Mouse (Mus musculus): ENCODE data around the gene Jarid2. TPM values are rescaled to one million over a fixed set of nuclear protein-coding genes. Genes with fewer than 3 reads are reported as not detected.
"Not testable (repeated sequence)": the region's sequence is repeated elsewhere in the genome, so short reads cannot be mapped to it uniquely, and the experiment has no call there.

Gene Jarid2
- total RNA-seq, 2 experiments from 2014 or later: 21.5 to 28.2 TPM

DNA sequence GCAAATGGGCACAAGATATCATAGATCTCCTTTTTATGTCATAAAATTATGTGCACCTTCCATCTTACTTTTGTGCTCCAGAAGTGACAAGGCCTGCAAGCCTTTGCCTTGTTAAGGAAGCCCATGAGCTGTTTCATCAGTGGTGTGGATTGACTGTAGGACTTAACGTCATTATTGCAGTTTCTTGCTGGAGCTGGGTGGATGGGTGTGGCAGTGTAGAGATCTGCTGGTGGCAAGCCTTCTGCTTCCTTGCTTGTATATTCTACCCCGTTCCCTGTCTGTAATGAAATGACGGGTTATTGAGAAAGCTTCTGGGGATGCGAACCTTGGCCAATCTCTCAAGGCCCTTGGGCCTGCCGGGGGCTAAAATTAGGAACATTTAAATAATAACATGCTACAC is 99.6 kb downstream of the Jarid2 start:
- intact Hi-C loops (cut with DNase I): no loop called here
- DNase-seq: no peak

DNA sequence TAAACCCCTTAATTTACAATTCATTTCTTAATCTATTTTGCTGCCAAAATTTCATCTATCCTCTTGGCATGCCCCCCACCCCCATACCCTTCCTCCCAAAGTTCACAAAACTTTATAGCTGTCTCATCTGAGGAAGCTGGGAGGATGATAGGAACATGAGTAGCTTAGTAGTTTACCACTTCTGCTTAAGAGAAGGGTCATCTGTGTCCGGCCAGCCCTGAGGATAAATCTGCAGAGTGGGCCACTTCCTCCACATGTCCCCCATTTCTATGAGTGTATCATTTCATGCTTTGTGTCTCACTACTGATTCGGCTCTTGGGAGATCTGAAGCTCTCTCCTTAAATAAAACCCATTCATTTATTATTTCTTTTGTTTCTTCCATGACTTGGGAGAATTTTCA is 102.8 kb downstream of the Jarid2 start:
- DNase-seq: no peak
- intact Hi-C loops (cut with DNase I): loop anchor here (5.0 kb wide), 1 partner anchor 75 kb away; no protein-coding TSS in a partner anchor

DNA sequence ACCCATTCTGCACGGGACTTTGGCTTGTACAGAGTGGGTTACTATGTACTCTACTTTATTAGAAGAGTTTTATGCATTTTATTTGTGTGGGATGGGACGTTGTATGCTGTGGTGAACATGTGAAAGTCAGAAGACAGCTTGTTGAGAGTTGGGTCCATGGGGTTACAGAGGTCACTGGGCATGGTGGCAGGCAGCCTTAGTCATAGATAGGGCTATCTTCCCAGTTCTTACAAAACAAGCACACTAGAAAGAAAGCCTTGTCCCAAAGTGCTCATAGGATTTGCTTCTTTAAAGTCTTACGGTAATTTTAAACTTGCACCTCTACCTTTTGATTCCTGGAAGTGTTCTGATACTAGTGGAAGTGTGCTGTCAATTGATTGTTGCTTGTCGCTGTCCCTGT is 103.6 kb downstream of the Jarid2 start:
- intact Hi-C loops (cut with DNase I): loop anchor here (5.0 kb wide), 1 partner anchor 76 kb away; no protein-coding TSS in a partner anchor
- no peak for DNase-seq

DNA sequence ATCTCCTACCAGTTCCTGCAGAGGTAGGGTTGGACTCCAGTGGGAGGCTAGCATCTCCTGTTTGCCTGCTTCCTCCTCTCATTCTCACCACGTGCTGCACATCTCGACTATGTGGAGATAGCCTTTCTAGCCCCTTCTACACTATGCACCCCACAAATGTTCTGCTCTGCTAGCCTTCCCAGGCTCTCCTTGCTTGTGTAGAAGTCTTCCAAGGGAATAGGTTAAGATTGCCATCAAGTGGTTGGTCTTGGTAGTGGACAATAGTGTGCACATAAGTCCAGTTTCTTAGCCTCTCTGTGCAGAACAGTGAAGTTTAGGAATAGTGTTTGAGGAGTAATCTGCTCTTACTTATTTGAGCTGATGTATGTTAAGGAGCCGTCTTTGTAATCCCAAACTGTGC is 104.1 kb downstream of the Jarid2 start:
- intact Hi-C loops (cut with DNase I): loop anchor here (5.0 kb wide), 1 partner anchor 76 kb away; no protein-coding TSS in a partner anchor
- DNase-seq: peak in 1 of 2 experiments; percentile 22

DNA sequence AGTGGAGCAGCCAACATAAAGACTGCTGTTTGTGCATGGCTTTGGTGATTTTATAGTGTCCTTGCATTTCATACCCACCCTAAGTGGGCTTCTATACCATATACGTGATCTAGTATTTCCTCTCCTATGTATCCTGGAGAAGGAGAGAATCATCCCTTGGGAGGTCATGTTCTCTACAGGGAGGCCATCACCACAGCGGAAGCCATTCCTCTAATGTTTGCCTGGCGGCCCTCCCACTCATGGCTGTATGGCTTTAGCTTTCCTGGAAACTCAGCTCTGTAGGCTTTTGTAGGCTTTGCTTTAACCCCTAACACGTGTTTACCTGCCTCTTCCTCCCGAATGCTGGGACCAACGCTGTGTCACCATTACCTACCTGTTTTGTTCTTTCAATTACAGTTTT is 108.2 kb downstream of the Jarid2 start:
- intact Hi-C loops (cut with DNase I): no loop called here
- no peak for DNase-seq

DNA sequence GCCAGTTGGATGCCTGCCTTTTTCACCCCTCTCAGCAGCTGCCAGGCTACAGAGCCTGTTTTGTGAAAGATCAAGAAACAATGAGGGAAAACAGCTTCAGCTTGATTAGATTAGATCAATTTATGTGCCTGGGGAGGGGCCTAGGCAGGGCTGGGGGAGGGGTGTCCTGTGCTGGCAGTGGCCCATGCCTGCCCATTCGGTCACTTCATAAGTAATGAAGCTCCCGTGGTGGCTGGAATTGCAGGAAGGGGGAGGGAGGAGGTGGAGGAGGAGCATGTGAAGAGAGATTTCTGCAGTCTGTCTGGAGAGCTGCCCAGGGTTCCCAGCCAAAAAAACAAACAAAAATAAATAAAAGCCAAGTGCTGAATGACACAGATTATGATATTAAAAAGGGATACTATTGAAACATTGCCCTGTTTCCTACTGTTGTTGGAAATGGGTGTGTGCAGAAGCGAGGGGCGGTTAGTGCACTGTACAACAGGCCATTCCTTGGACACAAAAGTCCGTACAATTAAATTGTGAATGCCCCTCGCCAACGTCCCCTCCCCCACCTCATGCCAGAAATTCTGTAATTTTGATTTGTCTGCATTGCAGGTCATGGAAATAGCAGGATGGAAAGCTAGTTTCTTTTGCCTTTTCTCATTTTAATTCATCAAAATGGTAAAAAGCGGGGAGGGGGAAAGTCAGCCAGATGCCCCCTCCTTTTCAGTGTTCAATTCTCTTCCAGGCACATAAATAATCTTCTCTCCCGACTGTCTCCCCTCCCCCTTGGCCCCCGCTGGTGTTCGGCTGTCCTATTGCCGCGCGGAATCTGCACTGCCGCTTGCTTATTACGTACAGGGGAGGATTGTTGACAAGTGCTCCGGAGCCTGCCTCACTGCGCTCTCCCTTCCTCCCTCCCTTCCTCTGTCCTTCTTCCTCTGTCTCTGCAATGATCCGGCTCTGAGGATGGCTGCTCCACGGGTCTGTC is 110.9 kb downstream of the Jarid2 start:
- intact Hi-C loops (cut with DNase I): no loop called here
- peak; percentile 62 to 72 for DNase-seq

DNA sequence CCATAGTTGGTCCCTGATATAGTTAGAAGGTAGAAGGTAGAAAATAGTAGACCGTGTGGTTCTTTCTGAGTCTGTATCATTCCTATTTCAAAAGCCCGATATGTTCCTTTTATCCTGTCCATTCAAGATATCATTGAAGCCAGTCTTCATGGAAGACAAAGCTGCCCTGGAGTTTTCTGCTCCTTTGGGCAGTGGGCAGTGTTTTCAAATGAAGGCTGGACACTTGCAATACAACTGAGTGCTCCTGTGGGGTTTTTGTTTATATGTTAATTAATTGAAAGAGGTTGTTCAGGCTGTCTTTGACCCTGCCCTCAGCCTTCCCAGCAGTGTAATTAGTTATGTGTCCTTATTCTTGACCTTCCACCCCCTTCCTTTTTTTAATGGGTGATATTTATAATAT is 122.2 kb downstream of the Jarid2 start:
- intact Hi-C loops (cut with DNase I): no loop called here
- no peak for DNase-seq

DNA sequence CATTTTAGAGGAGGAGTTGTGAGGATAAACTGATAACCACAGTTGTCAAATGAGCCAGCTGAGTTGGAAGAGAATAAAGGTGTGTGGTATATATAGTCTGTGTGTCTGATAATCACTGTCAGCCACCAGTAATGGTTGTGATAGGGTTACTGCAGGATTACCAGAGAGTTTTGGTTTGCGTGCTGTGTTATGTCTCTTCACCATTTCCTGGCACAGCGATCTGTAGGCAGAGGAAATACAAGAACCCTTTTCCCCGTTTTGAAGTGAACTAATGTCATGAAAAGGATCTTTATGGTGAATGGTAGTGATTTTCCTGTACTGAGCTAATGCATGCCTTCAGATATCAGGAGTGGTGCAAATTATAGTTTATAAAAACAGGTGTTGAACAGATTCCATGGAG is 122.8 kb downstream of the Jarid2 start:
- intact Hi-C loops (cut with DNase I): no loop called here
- DNase-seq: no peak

DNA sequence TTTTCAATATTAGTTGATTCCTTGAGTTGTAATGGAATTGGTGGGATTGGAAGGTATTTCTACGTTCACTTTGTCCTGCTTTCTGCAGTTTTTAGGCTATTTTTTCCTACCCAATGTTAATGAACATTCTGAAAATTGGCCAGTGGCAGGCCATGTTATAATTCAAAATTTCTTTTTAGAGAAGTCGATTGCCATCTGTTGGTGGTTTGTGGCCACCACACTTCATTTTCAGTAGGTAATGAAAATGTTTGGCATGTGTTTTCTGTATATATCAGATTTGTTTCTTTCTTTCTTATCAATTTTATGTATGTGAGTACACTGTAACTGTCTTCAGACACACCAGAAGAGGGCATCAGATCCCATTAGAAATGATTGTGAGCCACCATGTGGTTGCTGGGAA is 136.3 kb downstream of the Jarid2 start:
- no peak for DNase-seq
- intact Hi-C loops (cut with DNase I): no loop called here

DNA sequence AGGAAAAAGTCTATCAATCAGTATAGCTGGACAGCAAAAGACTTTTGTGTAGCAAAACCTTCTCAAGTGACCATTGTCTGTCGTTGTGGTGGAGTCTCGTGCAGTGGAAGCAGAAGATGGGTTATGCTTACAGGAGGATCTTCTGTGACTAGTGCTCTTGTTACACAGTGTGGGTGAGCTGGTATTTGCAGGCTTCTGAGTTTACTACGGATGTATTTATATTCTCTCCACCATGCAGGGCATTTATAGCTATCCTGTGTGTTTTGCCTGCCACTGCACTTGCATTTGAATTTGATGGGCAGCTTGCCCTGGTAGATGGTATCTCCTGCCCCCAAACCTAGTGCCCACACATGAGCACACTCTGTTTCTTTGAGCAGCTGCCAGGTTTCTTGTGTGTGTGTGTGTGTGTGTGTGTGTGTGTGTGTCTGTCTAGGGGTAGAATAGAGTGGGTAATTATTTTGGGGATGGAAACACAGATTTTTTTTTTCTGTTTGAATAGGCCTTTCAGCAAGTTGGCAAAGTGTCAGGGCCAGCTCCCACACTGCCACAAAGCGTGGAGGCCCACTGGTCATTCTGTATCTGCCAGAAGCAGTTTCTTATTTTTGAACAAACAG is 138.9 kb downstream of the Jarid2 start:
- DNase-seq: no peak
- intact Hi-C loops (cut with DNase I): no loop called here

DNA sequence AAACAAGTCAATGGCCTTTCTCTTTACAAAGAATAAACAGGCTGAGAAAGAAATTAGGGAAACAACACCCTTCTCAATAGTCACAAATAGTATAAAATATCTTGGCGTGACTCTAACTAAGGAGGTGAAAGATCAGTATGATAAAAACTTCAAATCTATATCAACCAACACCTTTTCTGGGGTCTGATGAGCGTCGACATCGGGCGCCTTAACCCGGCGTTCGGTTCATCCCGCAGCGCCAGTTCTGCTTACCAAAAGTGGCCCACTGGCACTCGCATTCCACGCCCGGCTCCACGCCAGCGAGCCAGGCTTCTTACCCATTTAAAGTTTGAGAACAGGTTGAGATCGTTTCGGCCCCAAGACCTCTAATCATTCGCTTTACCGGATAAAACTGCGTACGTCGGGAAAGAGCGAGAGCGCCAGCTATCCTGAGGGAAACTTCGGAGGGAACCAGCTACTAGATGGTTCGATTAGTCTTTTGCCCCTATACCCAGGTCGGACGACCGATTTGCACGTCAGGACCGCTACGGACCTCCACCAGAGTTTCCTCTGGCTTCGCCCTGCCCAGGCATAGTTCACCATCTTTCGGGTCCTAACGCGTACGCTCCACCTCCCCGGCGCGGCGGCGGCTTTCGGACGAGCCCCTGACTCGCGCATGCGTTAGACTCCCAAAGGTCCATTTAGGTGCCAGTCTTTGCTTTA is 140.3 kb downstream of the Jarid2 start:
- peak; percentile 98 to 100 for DNase-seq
- intact Hi-C loops (cut with DNase I): not testable (repeated sequence)

DNA sequence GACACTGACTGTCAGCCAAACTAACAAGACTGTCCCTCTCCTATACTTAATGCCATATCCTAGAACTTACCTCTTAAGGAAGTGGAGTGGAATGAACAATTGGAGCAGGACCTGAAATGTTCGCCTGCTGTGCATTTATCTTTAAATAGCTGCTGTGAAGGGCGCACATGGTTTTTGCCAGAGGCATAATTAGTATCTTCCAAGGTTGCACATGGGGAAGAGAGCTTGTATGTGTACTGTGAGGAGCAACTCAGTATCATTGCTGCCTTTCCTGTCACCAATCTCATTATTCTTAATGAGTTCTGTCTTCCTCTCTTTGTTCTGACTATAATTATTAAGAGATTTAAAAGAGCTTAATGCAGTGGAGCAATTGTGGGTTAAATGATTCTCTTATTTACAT is 147.5 kb downstream of the Jarid2 start:
- intact Hi-C loops (cut with DNase I): no loop called here
- no peak for DNase-seq

DNA sequence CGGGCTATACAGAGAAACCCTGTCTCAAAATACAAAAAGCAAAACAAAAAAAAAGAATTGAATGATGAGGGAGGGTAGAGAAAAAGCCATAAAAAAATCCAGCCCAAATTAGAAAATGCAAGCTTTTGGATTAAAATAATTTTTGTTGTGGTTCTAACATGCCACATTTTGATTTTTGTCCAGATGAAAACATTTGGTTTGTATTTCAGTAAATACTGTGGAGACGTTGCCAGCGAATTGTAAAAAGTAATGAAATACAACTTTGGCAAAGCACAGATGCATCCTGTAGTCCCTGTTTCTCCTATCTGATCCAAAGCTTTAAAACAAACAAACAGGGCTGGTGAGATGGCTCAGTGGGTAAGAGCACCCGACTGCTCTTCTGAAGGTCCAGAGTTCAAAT is 151.7 kb downstream of the Jarid2 start:
- intact Hi-C loops (cut with DNase I): no loop called here
- DNase-seq: no peak

DNA sequence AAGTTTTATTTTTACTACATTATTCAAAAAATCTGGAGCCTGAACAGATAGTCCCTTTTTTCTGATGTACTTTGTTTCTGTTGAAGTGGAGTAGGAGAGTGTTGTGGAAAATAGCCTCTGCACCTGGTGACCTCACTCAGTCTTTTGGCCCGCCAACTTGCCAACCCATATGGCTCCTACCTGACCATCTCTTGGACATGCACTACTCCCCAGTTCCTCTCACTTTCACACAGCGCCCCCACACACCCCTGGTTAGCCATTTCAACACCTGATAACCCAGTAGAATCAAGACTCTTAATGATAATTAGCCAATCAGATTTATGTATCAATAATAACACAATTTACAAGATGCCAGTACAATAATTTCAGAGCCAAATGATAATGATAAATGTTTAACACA is 156.9 kb downstream of the Jarid2 start:
- DNase-seq: no peak
- intact Hi-C loops (cut with DNase I): no loop called here

DNA sequence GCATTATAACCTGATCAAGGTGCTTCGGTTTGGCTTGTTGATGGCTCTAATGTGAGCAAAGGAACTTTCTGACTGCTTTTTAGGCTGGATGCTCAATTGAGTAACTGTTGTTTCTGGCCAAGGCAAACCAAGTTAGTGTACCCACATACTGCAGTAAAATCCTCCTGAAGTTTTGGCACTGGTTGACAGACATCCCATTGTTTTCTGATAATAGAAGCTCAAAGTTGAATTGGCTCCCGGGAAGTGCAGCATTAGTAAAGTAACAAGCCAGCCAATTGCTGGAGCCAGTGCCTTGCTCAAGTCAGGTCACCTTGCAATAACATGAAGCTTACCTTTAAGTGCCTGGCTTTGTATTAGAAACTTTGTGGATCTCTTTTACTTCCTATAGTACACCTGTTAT is 161.3 kb downstream of the Jarid2 start:
- no peak for DNase-seq
- intact Hi-C loops (cut with DNase I): no loop called here

DNA sequence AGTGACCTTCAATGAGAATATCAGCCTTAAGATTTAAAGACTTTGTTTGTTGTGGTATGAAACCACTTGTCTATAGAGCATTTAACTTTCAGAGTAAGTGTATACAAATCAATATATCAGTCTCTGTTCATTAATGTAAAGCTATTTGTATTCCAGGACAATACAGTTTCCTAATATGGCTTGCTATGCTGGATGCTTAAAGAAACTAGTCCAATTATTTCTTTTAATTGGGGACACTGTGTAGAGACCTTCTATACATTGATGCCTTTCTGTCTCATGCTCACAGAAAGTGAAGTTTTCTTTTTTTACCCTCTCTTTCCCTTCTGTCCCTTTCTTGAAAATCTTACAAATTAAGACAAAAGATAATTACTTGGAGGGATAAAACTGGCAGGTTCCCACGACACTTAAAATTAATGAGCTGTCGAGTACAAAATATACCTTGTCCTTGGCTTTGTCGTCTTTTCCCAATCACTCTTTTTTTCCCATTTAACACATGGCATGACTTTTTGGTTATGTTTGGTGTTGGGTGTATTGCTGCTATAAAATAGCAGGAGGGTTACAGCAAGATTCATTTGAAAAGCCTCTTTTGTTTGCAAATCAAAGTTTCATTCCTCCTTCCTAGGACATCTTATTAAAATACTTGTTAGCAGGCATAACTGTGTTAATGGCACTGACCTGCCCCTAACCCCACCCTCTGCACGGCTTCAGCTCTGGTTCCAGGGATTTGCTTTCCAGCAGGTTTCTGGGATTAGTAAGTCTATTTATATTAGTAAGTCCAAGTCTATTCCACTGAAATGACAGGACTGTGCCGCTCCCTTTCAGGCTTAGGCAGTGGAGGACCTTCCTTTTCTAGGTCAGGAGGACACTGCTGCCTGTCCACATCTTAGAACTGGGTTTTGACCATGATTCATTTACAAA is 162.8 kb downstream of the Jarid2 start:
- intact Hi-C loops (cut with DNase I): no loop called here

DNA sequence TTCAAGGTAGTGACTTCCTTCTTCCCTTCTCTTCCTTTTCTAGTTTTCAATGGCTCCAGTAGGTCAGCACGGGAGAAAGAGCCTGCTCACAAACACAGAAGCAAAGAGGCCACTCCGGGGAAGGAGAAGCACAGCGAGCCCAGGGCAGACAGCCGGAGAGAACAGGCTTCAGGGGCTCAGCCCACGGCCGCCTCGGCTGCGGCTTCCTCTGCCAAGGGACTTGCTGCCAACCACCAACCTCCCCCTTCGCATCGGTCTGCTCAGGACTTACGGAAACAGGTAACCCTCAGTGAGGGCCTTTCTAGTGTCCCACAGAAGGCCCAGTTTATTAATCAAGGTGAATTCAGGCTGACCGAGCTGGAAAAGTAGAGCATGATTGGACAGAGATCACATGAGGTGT is 166.9 kb downstream of the Jarid2 start:
- intact Hi-C loops (cut with DNase I): no loop called here
- DNase-seq: no peak

More for the DNA sequence above, 162.8 kb downstream of the Jarid2 start:
- no peak for DNase-seq

DNA sequence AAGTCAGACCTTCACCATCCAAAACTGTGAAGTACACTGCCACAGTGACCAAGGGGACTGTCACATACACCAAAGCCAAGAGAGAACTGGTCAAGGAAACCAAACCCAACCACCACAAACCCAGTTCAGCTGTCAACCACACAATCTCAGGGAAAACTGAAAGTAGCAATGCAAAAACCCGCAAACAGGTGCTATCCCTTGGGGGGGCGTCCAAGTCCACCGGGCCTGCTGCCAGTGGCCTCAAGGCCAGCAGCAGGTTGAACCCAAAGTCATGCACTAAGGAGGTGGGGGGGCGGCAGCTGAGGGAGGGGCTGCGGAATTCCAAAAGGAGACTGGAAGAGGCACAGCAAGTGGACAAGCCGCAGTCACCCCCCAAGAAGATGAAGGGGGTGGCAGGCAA is 173.0 kb downstream of the Jarid2 start:
- intact Hi-C loops (cut with DNase I): no loop called here
- DNase-seq: no peak

DNA sequence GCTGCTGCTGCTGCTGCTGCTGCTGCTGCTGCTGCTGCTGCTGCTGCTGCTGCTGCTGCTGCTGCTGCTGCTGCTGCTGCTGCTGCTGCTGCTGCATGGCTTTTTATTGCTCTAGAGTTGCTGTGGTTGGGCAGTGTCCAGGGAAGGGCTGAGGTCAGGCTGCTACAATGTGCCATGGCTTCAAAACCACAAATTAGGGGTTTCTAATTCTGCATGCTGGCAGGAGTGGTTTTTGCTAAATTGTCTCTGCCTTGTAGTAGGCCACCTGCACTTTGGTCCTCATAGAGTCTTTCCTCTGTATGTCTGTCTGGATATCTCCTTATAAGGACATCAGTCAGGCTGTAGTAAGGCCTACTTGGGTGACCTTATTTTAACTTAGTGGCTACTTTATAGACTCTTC is 174.1 kb downstream of the Jarid2 start:
- DNase-seq: no peak
- intact Hi-C loops (cut with DNase I): no loop called here

DNA sequence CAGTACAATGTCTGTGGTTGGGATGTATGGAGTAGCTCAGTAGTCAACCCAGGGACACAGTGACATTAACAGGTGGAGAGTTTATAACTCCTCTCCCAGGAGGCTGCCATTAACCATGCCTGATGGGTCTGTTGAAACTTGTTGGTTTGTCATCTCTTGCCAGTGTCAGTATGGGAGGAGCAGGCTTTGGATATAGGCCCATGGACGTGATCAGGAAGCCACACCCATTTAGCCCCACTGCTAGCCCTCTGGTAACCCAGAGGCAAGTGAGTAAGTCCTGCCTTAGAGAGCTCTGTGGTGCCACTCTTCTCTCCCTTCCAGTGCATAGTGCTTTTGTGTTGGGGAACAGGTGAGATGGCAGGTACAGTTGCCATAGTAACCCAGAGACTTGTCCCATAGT is 175.0 kb downstream of the Jarid2 start:
- intact Hi-C loops (cut with DNase I): no loop called here
- DNase-seq: no peak
